Mouse (Mus musculus) megakaryocyte-erythroid progenitor cell, adult 5-6 weeks (primary cell): ENCODE results near the gene Fcgr3. TPM values are rescaled to one million over a fixed set of nuclear protein-coding genes. Genes with fewer than 3 reads are reported as not detected.

Experiments
- ATAC-seq: replicated peaks from 2 replicates; pipeline ENCODE4 v1.8.0; 2016; ENCODE audit warnings: mild to moderate bottlenecking, inconsistent platforms; ENCODE audit not compliant: severe bottlenecking, poor library complexity, low FRiP score, low TSS enrichment
- total RNA-seq, 2 experiments: library from RNA; stranded (forward) in 1 of 2; stranded (reverse) in 1 of 2; fragments of 200-1000, 215-1000 nt in 1 of 2; fragments of >200 nt in 1 of 2; fragmentation: Nextera tagmentation in 1 of 2; gene quantifications; 2 replicates each; pipeline ENCODE4 v1.2.3; 2014 to 2017

The Fcgr3 gene
- total RNA-seq, 2 experiments from 2014 or later = 1.4 to 1.9 TPM

- ATAC-seq = no peak
Measured at GRCm38 (mm10) chr1:171061566-171061965, 3.2 kb downstream of the Fcgr3 start.

- ATAC-seq = no peak
Measured at GRCm38 (mm10) chr1:171060392-171060791, 4.3 kb downstream of the Fcgr3 start.

DNA sequence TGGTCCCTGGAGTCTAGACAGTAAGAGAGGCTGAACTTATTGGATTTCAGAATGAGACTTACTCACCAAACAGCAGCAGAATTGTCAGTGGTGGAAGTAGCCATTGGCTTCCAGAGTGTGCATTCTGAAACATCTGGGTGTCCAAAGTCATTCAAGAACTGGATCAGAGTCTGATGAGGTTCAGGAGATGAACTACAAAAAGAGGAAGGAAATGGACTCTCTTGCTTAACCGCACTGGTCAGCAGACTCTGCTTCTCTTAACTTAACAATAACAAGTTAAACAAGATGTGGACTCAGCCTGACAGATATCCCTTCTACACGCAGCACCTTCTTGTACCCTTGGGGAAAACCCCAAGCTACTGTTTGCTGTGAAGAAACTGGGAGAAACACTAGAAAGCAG is 5.5 kb downstream of the Fcgr3 start:
- no peak for ATAC-seq

GRCm38 (mm10) chr1:171057253-171057652 is 7.5 kb downstream of the Fcgr3 start:
- ATAC-seq = no peak

GRCm38 (mm10) chr1:171053305-171053704 is 11.4 kb downstream of the Fcgr3 start:
- no peak for ATAC-seq

DNA sequence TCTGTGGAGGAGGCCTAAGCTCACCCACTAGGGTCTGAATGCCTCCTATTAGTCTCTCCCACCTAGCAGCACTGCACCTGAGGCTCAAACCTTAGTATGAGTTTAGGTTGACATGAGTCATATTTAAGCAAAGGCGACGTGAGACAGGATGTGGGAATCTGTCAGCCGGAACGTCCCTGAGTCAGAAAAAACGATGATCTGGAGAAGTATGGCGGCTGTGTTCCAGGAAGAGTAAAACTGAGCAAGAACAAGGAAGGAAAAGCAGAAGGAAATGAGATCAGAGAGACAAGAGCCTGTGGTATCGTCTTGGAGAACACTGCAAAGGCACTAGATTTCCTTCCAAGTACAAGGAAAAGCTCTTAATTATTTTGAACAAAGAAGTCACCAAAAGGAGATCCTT is 14.0 kb downstream of the Fcgr3 start:
- ATAC-seq = no peak

DNA sequence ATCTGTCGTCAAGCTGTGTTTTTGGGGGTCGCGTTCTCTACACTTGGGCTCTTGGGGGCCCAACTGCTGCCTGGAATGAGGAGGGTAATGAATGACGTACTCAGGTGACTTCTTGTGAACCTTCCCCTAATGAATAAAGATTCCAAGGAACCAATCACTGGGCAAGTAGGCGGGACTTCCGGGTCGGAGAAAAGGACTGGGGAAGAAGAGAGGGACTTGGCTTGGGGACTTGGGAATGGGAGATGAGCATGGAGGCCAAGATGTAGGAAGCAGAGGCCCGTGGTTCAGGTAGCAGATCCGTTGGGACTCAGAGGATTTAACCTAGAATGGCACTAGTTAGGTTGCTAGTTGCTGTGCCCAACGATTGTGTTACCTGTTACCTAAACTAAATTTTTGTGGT is 15.5 kb downstream of the Fcgr3 start:
- no peak for ATAC-seq

DNA sequence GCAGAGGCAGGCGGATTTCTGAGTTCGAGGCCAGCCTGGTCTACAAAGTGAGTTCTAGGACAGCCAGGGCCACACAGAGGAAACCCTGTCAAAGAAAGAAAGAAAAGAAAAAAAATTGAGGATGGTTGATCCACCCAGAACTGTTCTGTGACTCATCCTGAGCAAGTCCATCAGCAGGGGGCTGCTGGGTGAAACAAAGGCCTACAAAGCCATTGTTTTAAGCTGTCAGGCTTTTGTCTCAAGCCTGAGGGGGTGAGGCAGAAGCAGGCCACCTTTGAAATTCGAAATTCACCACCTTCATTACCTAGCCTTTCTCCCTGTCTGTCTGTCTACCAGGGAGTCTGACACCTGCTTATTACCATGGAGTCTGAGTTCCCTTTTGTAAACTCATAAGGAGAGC is 18.2 kb downstream of the Fcgr3 start:
- no peak for ATAC-seq

DNA sequence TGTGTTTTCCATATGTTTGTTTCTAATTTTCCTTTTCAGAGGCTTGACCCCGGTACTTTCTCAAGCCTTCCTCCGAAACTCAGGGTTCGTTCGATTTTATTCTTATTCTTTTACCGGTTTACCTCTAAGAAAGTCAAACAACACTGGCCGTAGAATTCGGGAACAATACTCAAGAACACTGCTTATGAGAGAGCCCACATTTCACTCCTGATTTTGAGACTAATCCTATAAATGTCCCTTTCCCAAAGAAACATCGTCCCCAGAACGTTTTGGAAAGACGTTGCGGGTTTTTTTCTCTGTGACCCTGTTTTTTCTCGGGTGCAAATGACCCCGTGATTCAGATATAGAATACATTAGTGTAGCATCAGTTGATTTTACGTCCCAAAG is 19.7 kb downstream of the Fcgr3 start:
- ATAC-seq = no peak

- ATAC-seq = peak; percentile 94
Measured at GRCm38 (mm10) chr1:171044365-171045078, 20.2 kb downstream of the Fcgr3 start.

- no peak for ATAC-seq
Measured at GRCm38 (mm10) chr1:171043594-171044153, 21.1 kb downstream of the Fcgr3 start.

GRCm38 (mm10) chr1:171039880-171040279 is 24.9 kb downstream of the Fcgr3 start:
- ATAC-seq = no peak

DNA sequence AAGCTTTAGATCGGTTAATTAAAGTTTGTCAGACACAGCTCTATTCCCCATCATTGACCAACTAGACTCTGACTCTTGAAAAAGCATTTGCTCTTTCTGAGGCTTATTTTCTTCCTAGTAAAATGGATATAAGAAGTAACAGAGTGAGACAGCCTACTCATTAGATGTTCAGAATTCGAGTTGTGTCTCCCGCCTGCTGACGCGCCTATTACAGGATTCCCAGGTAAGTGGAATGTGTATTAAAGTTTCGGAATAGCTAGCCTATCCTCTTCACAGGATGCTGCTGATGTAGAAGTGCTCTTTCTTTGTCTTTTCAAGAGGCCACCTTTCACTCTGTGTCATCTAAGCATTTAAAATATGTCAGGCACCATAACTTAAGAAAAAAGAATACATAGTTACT is 25.6 kb downstream of the Fcgr3 start:
- ATAC-seq = no peak

DNA sequence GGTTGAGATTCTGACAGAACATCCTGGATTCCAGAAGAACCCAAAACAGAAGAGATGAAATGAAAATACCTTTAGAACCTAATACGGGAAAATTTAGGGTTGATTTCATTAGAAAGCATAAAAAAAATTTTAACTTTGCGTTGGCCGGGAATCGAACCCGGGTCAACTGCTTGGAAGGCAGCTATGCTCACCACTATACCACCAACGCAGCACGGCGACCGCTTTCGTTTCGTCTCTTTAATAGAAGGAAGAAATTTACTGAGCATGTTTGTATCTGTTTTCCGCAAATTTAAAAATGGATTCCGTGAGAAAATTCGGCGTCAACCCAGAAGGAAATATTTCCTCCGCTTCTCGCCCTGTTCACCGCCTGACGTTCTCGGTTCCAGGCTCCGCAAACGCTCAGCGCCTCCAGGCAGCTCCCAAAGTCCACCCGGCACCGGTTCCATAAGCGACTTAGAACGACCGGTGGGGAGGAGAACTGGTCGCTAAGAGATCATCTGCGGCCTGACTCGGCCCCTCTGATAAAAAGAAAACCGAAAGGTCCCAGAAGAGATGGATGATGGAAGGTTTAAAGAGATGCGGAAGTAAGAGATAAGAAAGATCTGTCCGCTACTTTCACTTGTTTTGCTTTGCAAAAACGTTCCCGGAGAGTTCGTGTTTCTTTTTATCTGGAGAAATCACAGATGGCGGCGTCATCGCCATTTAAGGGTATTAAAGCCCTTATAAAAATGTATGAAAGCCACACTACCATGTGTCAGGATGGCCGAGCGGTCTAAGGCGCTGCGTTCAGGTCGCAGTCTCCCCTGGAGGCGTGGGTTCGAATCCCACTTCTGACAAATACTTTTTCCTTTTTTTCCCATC is 26.6 kb downstream of the Fcgr3 start:
- ATAC-seq = peak; percentile 36

DNA sequence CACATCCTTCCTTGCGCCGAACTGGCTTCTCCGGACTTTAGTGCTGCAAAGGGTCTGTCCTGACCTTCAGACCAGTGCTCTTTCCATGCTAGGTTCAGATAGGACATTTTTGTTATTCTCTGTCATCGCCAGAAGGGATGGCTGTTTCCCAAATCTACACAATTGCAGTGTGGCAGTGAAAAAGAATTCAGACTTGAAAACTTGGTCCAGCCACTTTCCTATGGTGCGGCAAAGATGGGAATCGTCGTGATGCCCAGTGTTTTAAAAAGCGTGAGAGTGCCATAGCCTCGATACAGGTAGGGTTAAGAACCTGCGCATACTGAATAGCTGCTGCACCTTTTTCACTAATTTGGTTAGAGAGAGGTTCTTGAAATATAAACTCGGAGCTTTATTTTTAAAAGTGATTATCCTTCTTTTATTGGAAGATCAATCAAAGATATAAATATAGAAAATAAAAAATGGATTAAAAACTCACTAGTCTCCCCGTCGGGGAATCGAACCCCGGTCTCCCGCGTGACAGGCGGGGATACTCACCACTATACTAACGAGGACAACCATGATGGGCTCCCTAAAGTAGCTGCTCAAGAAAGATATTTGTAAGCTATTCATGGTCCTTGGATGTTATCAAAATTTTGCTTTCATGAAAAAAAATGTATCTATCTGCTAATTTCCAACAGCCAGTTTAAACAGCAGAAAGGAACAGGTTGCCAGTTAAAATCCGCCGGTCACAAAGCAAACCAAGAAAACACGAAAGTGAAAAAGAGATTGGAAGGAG is 28.0 kb downstream of the Fcgr3 start:
- no peak for ATAC-seq

- ATAC-seq = no peak
Measured at GRCm38 (mm10) chr1:171035611-171036010, 29.1 kb downstream of the Fcgr3 start.

DNA sequence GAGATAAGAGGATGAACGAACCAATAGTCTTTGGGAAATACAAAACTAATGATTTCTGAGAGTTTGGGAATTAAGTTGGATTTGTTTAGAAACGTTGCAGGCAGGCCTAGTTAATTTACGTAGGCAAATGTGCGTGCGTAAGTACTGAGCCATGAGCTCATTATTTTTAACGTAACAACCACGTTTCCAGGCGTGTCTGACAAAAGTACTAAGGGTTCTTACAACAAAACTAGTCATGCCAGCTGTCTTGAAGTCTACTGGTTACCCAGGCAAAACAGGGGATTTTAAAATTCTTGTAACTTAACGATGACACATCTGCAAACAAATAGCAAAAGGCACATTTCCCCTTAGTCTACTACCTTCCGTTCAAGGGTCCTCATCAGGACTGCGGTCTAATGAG is 30.5 kb downstream of the Fcgr3 start:
- no peak for ATAC-seq

DNA sequence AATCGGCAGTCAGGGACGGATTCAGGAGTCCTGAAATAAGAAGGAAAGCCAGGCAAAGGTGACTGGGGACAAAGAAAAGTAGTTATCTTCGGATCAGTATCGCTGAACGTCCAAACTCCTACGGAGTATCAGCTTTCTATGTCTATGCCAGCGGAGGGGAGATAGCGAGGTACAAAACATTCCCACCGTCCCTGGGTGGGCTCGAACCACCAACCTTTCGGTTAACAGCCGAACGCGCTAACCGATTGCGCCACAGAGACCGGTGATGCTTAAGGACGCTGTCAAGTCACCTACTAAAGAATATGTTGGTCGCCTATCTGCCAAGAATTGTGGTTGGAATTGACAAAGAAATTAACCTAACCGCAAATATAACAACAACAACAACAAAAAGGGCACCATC is 31.0 kb downstream of the Fcgr3 start:
- ATAC-seq = peak; percentile 42

DNA sequence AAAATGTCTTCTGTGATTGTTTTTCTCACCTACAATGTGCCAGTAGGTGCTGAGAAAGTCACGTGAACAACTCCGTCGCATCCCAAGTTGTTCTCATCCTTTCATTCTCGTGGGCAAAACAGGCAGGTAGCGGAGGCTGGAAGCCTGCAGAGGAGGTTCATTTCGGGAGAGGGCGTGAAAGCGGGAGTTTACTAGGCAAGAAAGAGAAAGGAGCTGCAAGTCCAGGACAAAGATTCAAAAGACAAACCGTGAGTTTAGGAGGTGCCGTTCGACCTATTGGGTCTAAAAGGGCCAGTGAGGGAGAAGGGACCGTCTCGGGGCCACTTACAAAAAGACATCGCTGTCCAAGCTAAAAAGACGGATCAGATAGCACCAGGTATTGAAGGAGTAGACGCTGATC is 31.5 kb downstream of the Fcgr3 start:
- 0 out of 2 replicates have a peak, but pooled peaks have one; percentile 1 for ATAC-seq

DNA sequence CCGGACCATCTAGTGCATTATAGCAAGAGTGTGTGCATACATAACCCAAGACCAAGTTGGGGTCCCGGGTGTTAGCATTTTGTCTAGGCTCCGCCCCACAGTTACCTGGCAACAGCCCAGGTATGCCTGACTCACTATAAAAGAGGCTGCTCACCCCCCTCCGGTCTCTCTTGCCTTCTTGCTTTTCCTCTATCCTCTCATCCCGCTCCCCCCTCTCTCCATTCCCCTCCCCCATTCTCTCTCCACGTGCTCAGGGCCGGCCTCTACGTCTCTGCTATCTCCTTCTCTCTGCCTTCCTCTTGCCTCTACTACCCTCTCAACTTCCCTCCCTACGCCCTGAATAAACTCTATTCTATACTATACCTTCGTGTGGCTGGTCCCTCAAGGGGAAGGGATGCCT is 32.0 kb downstream of the Fcgr3 start:
- ATAC-seq = no peak
